Mouse (Mus musculus): ENCODE measurements at regions not wholly inside any gene's neighbourhood (a gene's known extent, or its start where the extent isn't known, plus 50 kb on each side); places are given as distances from the start of the nearest gene placed in this dataset.

DNA sequence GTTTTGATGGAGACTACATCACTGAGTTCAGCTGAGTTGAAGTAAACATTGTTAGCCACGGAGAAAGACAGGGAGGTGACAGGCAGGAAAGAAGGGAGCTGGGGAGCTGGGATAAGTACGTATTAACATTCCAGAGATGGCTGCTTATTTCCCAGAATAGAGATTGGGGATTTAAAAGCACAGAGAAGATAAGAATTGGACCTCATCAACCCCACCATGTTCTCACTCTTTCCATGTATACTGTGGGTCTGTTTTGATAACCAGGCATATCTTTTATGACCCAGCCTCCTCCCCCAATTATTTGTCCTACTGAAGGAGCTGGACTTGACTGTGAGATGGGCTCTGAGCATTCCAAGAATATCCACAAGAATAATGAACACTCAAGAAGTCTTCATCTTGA is 61.4 kb upstream of the Cd28 start:
- Histone ChIP-seq H3K36me3 (ENCODE audit: control insufficient read depth, insufficient read depth, low read length, poor library complexity, severe bottlenecking) (no peaks in the 10 kb centered on the region), H3K4me1 (ENCODE audit: control insufficient read depth in 2 of 2, insufficient read depth in 2 of 2, low read length in 2 of 2, poor library complexity in 1 of 2) (no peaks in the 10 kb centered on the region), H3K9ac (ENCODE audit: insufficient read depth, low read depth, low read length, poor library complexity, severe bottlenecking) (no peak overlapping the region), H3K4me3 (ENCODE audit: insufficient read depth in 1 of 2, low read depth in 1 of 2, low read length in 2 of 2, poor library complexity in 1 of 2, severe bottlenecking in 1 of 2) (no peak overlapping the region), H3K27ac (ENCODE audit: insufficient read depth, low read depth, low read length, poor library complexity, severe bottlenecking) (no peak overlapping the region), H3K9me3 (ENCODE audit: control insufficient read depth, insufficient read depth, low read depth, low read length) (no peaks in the 10 kb centered on the region)
- in situ Hi-C loops (cut with MboI; ENCODE audit: low sequenced_read_pairs in 2 of 2, unreplicated experiment in 2 of 2), result no loop called here
- DNase-seq (ENCODE audit: low read depth, low spot score), result no peak
- no peak for TF ChIP-seq CHD2 (IDR thresholded peaks at IDR 0.05; ENCODE audit: low read depth, low read length)
- TF ChIP-seq ZNF384 (IDR thresholded peaks at IDR 0.05; ENCODE audit: low read depth, low read length), result no peak
- TF ChIP-seq ZC3H11A (IDR thresholded peaks at IDR 0.05; ENCODE audit: borderline replicate concordance, low read depth, low read length), result no peak
- TF ChIP-seq MAFK (IDR thresholded peaks at IDR 0.05; ENCODE audit: insufficient read depth, low read depth, low read length), result no peak
- TF ChIP-seq HCFC1 (IDR thresholded peaks at IDR 0.05; ENCODE audit: borderline replicate concordance, insufficient read depth, low read length), result no peak

DNA sequence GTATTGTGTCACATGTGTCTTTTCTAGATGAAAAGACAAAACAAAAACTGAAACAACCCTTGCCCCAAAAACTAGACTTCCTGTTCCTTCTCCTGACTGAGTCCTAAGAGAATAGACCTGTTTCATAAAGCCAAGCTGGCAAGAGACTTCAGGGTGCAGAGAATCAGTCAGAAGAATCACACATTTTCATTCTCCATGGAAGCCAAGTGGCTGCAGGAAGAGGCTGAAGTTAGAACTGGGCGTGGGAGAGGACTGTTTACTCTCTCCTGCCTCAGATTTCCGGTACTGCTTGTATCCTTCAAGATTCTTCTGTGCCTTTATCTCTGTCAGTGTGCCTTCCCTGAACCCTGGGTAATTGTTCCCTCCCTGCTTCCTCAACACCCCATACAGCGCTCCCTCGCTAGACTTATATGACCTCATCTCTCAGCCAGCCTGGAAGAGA is 64.0 kb upstream of the Cd28 start:
- no peak overlapping the region for H3K27ac ChIP-seq (ENCODE audit: insufficient read depth, low read depth, low read length, poor library complexity, severe bottlenecking)

DNA sequence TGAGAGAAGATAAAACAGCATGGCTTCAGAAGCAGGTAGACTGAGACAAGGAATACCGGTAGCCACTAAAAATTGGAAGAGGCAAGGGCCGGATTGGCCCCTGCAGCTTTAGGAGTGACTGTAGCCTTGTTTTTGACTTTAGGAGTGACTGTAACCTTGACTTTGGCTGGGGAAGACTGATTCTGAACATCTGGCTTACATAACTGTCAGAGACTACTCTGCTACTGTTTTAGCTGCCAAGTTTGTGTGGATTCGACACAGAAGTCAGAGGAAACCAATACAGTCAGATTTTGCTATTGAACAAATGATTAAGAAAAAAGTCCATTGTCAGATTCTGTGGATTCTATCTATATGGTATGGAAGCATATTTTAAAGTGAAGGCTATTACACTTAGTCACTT is 66.4 kb upstream of the Cd28 start:
- Histone ChIP-seq H3K27ac (ENCODE audit: insufficient read depth, low read depth, low read length, poor library complexity, severe bottlenecking) (no peak overlapping the region), H3K36me3 (ENCODE audit: control insufficient read depth, insufficient read depth, low read length, poor library complexity, severe bottlenecking) (no peaks in the 10 kb centered on the region), H3K9me3 (ENCODE audit: control insufficient read depth, insufficient read depth, low read depth, low read length) (no peaks in the 10 kb centered on the region), H3K4me3 (ENCODE audit: insufficient read depth in 1 of 2, low read depth in 1 of 2, low read length in 2 of 2, poor library complexity in 1 of 2, severe bottlenecking in 1 of 2) (no peak overlapping the region), H3K9ac (ENCODE audit: insufficient read depth, low read depth, low read length, poor library complexity, severe bottlenecking) (no peak overlapping the region), H3K4me1 (ENCODE audit: control insufficient read depth in 2 of 2, insufficient read depth in 2 of 2, low read length in 2 of 2, poor library complexity in 1 of 2) (no peaks in the 10 kb centered on the region)
- DNase-seq (ENCODE audit: low read depth, low spot score), result no peak
- in situ Hi-C loops (cut with MboI; ENCODE audit: low sequenced_read_pairs in 2 of 2, unreplicated experiment in 2 of 2), result no loop called here
- TF ChIP-seq HCFC1 (IDR thresholded peaks at IDR 0.05; ENCODE audit: borderline replicate concordance, insufficient read depth, low read length) (no peak), CHD2 (IDR thresholded peaks at IDR 0.05; ENCODE audit: low read depth, low read length) (no peak), MAFK (IDR thresholded peaks at IDR 0.05; ENCODE audit: insufficient read depth, low read depth, low read length) (no peak), ZC3H11A (IDR thresholded peaks at IDR 0.05; ENCODE audit: borderline replicate concordance, low read depth, low read length) (no peak), ZNF384 (IDR thresholded peaks at IDR 0.05; ENCODE audit: low read depth, low read length) (no peak)

More for the DNA sequence above, 64.0 kb upstream of the Cd28 start:
- Histone ChIP-seq H3K4me1 (ENCODE audit: control insufficient read depth in 2 of 2, insufficient read depth in 2 of 2, low read length in 2 of 2, poor library complexity in 1 of 2) (no peaks in the 10 kb centered on the region), H3K4me3 (ENCODE audit: insufficient read depth in 1 of 2, low read depth in 1 of 2, low read length in 2 of 2, poor library complexity in 1 of 2, severe bottlenecking in 1 of 2) (no peak overlapping the region), H3K9ac (ENCODE audit: insufficient read depth, low read depth, low read length, poor library complexity, severe bottlenecking) (no peak overlapping the region), H3K36me3 (ENCODE audit: control insufficient read depth, insufficient read depth, low read length, poor library complexity, severe bottlenecking) (no peaks in the 10 kb centered on the region), H3K9me3 (ENCODE audit: control insufficient read depth, insufficient read depth, low read depth, low read length) (no peaks in the 10 kb centered on the region)
- in situ Hi-C loops (cut with MboI; ENCODE audit: low sequenced_read_pairs in 2 of 2, unreplicated experiment in 2 of 2), result no loop called here
- no peak for TF ChIP-seq ZC3H11A (IDR thresholded peaks at IDR 0.05; ENCODE audit: borderline replicate concordance, low read depth, low read length)
- no peak for TF ChIP-seq CHD2 (IDR thresholded peaks at IDR 0.05; ENCODE audit: low read depth, low read length)
- TF ChIP-seq ZNF384 (IDR thresholded peaks at IDR 0.05; ENCODE audit: low read depth, low read length), result no peak
- TF ChIP-seq MAFK (IDR thresholded peaks at IDR 0.05; ENCODE audit: insufficient read depth, low read depth, low read length), result no peak
- TF ChIP-seq HCFC1 (IDR thresholded peaks at IDR 0.05; ENCODE audit: borderline replicate concordance, insufficient read depth, low read length), result no peak
- no peak for DNase-seq (ENCODE audit: low read depth, low spot score)

DNA sequence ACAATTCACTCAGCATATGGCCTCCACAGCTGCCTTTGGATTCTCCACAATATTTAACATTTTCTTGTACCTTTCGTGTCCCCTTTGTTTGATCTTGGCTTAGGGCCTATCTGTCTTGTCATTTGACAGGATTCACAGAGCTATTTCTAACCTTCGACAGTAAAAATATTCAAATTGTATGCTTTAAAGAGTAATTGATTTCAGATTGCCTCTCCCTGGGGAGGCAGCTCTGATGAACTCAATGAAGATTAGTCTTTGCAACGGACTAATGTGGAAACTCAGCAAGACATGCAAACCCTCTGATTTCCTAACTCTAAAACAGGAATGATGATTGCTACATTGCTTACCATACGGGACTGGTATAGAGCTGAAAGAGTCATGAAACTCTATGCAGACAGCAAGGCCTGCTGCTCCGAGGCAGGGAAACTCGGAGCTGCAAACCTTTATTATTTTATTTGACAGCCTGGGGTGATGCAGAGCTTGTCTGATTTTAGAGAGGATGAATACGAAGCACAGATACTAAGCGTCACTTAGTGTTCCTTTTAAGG is 67.2 kb upstream of the Cd28 start:
- no peak for DNase-seq (ENCODE audit: low read depth, low spot score)
- TF ChIP-seq HCFC1 (IDR thresholded peaks at IDR 0.05; ENCODE audit: borderline replicate concordance, insufficient read depth, low read length) (no peak), ZNF384 (IDR thresholded peaks at IDR 0.05; ENCODE audit: low read depth, low read length) (no peak), CHD2 (IDR thresholded peaks at IDR 0.05; ENCODE audit: low read depth, low read length) (no peak), MAFK (IDR thresholded peaks at IDR 0.05; ENCODE audit: insufficient read depth, low read depth, low read length) (no peak), ZC3H11A (IDR thresholded peaks at IDR 0.05; ENCODE audit: borderline replicate concordance, low read depth, low read length) (no peak)
- in situ Hi-C loops (cut with MboI; ENCODE audit: low sequenced_read_pairs in 2 of 2, unreplicated experiment in 2 of 2), result no loop called here
- Histone ChIP-seq H3K4me1 (ENCODE audit: control insufficient read depth in 2 of 2, insufficient read depth in 2 of 2, low read length in 2 of 2, poor library complexity in 1 of 2) (no peaks in the 10 kb centered on the region), H3K4me3 (ENCODE audit: insufficient read depth in 1 of 2, low read depth in 1 of 2, low read length in 2 of 2, poor library complexity in 1 of 2, severe bottlenecking in 1 of 2) (no peak overlapping the region), H3K27ac (ENCODE audit: insufficient read depth, low read depth, low read length, poor library complexity, severe bottlenecking) (no peak overlapping the region), H3K9me3 (ENCODE audit: control insufficient read depth, insufficient read depth, low read depth, low read length) (no peaks in the 10 kb centered on the region), H3K36me3 (ENCODE audit: control insufficient read depth, insufficient read depth, low read length, poor library complexity, severe bottlenecking) (no peaks in the 10 kb centered on the region), H3K9ac (ENCODE audit: insufficient read depth, low read depth, low read length, poor library complexity, severe bottlenecking) (no peak overlapping the region)

DNA sequence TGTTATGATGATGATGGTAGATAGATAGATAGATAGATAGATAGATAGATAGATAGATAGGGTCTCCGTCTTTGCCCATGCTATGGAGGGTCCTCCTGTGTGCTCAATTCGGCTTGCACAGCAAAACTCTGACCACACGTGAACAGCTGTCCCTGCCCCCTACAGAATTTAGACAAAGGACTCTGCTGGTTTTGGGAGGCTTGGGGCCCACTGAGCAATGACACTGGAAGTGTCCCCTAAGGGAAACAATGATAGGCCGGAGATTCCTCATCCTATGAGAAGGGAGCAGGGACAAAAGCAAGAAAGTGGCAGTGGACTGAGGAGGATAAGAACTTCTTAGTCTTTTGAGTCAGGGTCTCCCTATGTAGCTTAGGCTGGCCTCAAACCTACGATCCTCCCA is 69.8 kb upstream of the Cd28 start:
- Histone ChIP-seq H3K36me3 (ENCODE audit: control insufficient read depth, insufficient read depth, low read length, poor library complexity, severe bottlenecking) (no peaks in the 10 kb centered on the region), H3K4me3 (ENCODE audit: insufficient read depth in 1 of 2, low read depth in 1 of 2, low read length in 2 of 2, poor library complexity in 1 of 2, severe bottlenecking in 1 of 2) (no peak overlapping the region), H3K9me3 (ENCODE audit: control insufficient read depth, insufficient read depth, low read depth, low read length) (no peaks in the 10 kb centered on the region), H3K4me1 (ENCODE audit: control insufficient read depth in 2 of 2, insufficient read depth in 2 of 2, low read length in 2 of 2, poor library complexity in 1 of 2) (no peaks in the 10 kb centered on the region), H3K9ac (ENCODE audit: insufficient read depth, low read depth, low read length, poor library complexity, severe bottlenecking) (no peak overlapping the region), H3K27ac (ENCODE audit: insufficient read depth, low read depth, low read length, poor library complexity, severe bottlenecking) (no peak overlapping the region)
- TF ChIP-seq HCFC1 (IDR thresholded peaks at IDR 0.05; ENCODE audit: borderline replicate concordance, insufficient read depth, low read length) (no peak), ZC3H11A (IDR thresholded peaks at IDR 0.05; ENCODE audit: borderline replicate concordance, low read depth, low read length) (no peak), CHD2 (IDR thresholded peaks at IDR 0.05; ENCODE audit: low read depth, low read length) (no peak), MAFK (IDR thresholded peaks at IDR 0.05; ENCODE audit: insufficient read depth, low read depth, low read length) (no peak), ZNF384 (IDR thresholded peaks at IDR 0.05; ENCODE audit: low read depth, low read length) (no peak)
- in situ Hi-C loops (cut with MboI; ENCODE audit: low sequenced_read_pairs in 2 of 2, unreplicated experiment in 2 of 2), result no loop called here
- DNase-seq (ENCODE audit: low read depth, low spot score), result no peak
